Mouse (Mus musculus): ENCODE data around the gene Aifm2.

Gene Aifm2

GRCm38 (mm10) chr10:61714771-61715461 is at the start of gene Aifm2:
Gene Aifm2 (plus strand): TSS chr10:61715263.
- peak; percentile 34 for DNase-seq (ENCODE audit: low read depth, low spot score)
- no peaks in the 10 kb centered on the region for H3K36me3 ChIP-seq (ENCODE audit: control insufficient read depth, insufficient read depth, low read length, poor library complexity, severe bottlenecking)
- no peaks in the 10 kb centered on the region for H3K27me3 ChIP-seq (ENCODE audit: control insufficient read depth, insufficient read depth, low read length, poor library complexity, severe bottlenecking)

GRCm38 (mm10) chr10:61665651-61666050 is 49.4 kb upstream of the Aifm2 start:
- Histone ChIP-seq H3K36me3 (ENCODE audit: control insufficient read depth, insufficient read depth, low read length, poor library complexity, severe bottlenecking) (no peaks in the 10 kb centered on the region; the same call in 1 of the 2 replicates), H3K27me3 (ENCODE audit: control insufficient read depth, insufficient read depth, low read length, poor library complexity, severe bottlenecking) (no peaks in the 10 kb centered on the region)
- no peak for DNase-seq (ENCODE audit: low read depth, low spot score)

GRCm38 (mm10) chr10:61669289-61669688 is 45.8 kb upstream of the Aifm2 start:
- H3K27me3 ChIP-seq (ENCODE audit: control insufficient read depth, insufficient read depth, low read length, poor library complexity, severe bottlenecking), result no peaks in the 10 kb centered on the region
- no peaks in the 10 kb centered on the region; the same call in 1 of the 2 replicates for H3K36me3 ChIP-seq (ENCODE audit: control insufficient read depth, insufficient read depth, low read length, poor library complexity, severe bottlenecking)
- DNase-seq (ENCODE audit: low read depth, low spot score), result no peak

- H3K27me3 ChIP-seq (ENCODE audit: control insufficient read depth, insufficient read depth, low read length, poor library complexity, severe bottlenecking), result no peaks in the 10 kb centered on the region
- no peak for DNase-seq (ENCODE audit: low read depth, low spot score)
- no peaks in the 10 kb centered on the region; the same call in 1 of the 2 replicates for H3K36me3 ChIP-seq (ENCODE audit: control insufficient read depth, insufficient read depth, low read length, poor library complexity, severe bottlenecking)
Observed at GRCm38 (mm10) chr10:61669896-61670295, 45.2 kb upstream of the Aifm2 start.

- no peaks in the 10 kb centered on the region; the same call in 1 of the 2 replicates for H3K36me3 ChIP-seq (ENCODE audit: control insufficient read depth, insufficient read depth, low read length, poor library complexity, severe bottlenecking)
- DNase-seq (ENCODE audit: low read depth, low spot score), result peak; percentile 32
- no peaks in the 10 kb centered on the region for H3K27me3 ChIP-seq (ENCODE audit: control insufficient read depth, insufficient read depth, low read length, poor library complexity, severe bottlenecking)
Observed at GRCm38 (mm10) chr10:61670758-61671157, 44.3 kb upstream of the Aifm2 start.

GRCm38 (mm10) chr10:61675935-61676334 is 39.1 kb upstream of the Aifm2 start:
- H3K36me3 ChIP-seq (ENCODE audit: control insufficient read depth, insufficient read depth, low read length, poor library complexity, severe bottlenecking), result no peaks in the 10 kb centered on the region
- H3K27me3 ChIP-seq (ENCODE audit: control insufficient read depth, insufficient read depth, low read length, poor library complexity, severe bottlenecking), result no peaks in the 10 kb centered on the region
- no peak for DNase-seq (ENCODE audit: low read depth, low spot score)

- peaks cover 6% of the 10 kb centered on the region; the same call in 1 of the 2 replicates for H3K36me3 ChIP-seq (ENCODE audit: control insufficient read depth, insufficient read depth, low read length, poor library complexity, severe bottlenecking)
- no peaks in the 10 kb centered on the region for H3K27me3 ChIP-seq (ENCODE audit: control insufficient read depth, insufficient read depth, low read length, poor library complexity, severe bottlenecking)
- DNase-seq (ENCODE audit: low read depth, low spot score), result no peak
Observed at GRCm38 (mm10) chr10:61679545-61679944, 35.5 kb upstream of the Aifm2 start.

GRCm38 (mm10) chr10:61680015-61680913 is 34.8 kb upstream of the Aifm2 start, which contains the start of gene Sar1a:
Gene Sar1a (plus strand): TSS chr10:61680299.
- H3K36me3 ChIP-seq (ENCODE audit: control insufficient read depth, insufficient read depth, low read length, poor library complexity, severe bottlenecking), result peaks cover 6% of the 10 kb centered on the region; the same call in 1 of the 2 replicates
- no peaks in the 10 kb centered on the region for H3K27me3 ChIP-seq (ENCODE audit: control insufficient read depth, insufficient read depth, low read length, poor library complexity, severe bottlenecking)
- DNase-seq (ENCODE audit: low read depth, low spot score), result peak; percentile 99

GRCm38 (mm10) chr10:61689405-61689804 is 25.7 kb upstream of the Aifm2 start:
- Histone ChIP-seq H3K27me3 (ENCODE audit: control insufficient read depth, insufficient read depth, low read length, poor library complexity, severe bottlenecking) (no peaks in the 10 kb centered on the region), H3K36me3 (ENCODE audit: control insufficient read depth, insufficient read depth, low read length, poor library complexity, severe bottlenecking) (peaks cover 21% of the 10 kb centered on the region)
- no peak for DNase-seq (ENCODE audit: low read depth, low spot score)

GRCm38 (mm10) chr10:61693563-61693962 is 21.5 kb upstream of the Aifm2 start:
- Histone ChIP-seq H3K36me3 (ENCODE audit: control insufficient read depth, insufficient read depth, low read length, poor library complexity, severe bottlenecking) (peaks cover 16% of the 10 kb centered on the region), H3K27me3 (ENCODE audit: control insufficient read depth, insufficient read depth, low read length, poor library complexity, severe bottlenecking) (no peaks in the 10 kb centered on the region)
- no peak for DNase-seq (ENCODE audit: low read depth, low spot score)

GRCm38 (mm10) chr10:61694870-61695670 is 20.0 kb upstream of the Aifm2 start, which contains the start of gene Tysnd1:
Gene Tysnd1 (plus strand): TSS chr10:61695514.
- DNase-seq (ENCODE audit: low read depth, low spot score), result peak; percentile 95
- H3K27me3 ChIP-seq (ENCODE audit: control insufficient read depth, insufficient read depth, low read length, poor library complexity, severe bottlenecking), result no peaks in the 10 kb centered on the region

GRCm38 (mm10) chr10:61695703-61696559 is 19.1 kb upstream of the Aifm2 start:
- H3K27me3 ChIP-seq (ENCODE audit: control insufficient read depth, insufficient read depth, low read length, poor library complexity, severe bottlenecking), result no peaks in the 10 kb centered on the region
- H3K36me3 ChIP-seq (ENCODE audit: control insufficient read depth, insufficient read depth, low read length, poor library complexity, severe bottlenecking), result peaks cover 12% of the 10 kb centered on the region
- peak; percentile 33 for DNase-seq (ENCODE audit: low read depth, low spot score)

More at GRCm38 (mm10) chr10:61694870-61695670, 20.0 kb upstream of the Aifm2 start, which contains the start of gene Tysnd1:
- peaks cover 18% of the 10 kb centered on the region for H3K36me3 ChIP-seq (ENCODE audit: control insufficient read depth, insufficient read depth, low read length, poor library complexity, severe bottlenecking)

- no peak for DNase-seq (ENCODE audit: low read depth, low spot score)
- no peaks in the 10 kb centered on the region for H3K27me3 ChIP-seq (ENCODE audit: control insufficient read depth, insufficient read depth, low read length, poor library complexity, severe bottlenecking)
- peaks cover 8% of the 10 kb centered on the region for H3K36me3 ChIP-seq (ENCODE audit: control insufficient read depth, insufficient read depth, low read length, poor library complexity, severe bottlenecking)
Observed at GRCm38 (mm10) chr10:61696560-61696823, 18.6 kb upstream of the Aifm2 start.

GRCm38 (mm10) chr10:61697028-61697427 is 18.0 kb upstream of the Aifm2 start:
- Histone ChIP-seq H3K27me3 (ENCODE audit: control insufficient read depth, insufficient read depth, low read length, poor library complexity, severe bottlenecking) (no peaks in the 10 kb centered on the region), H3K36me3 (ENCODE audit: control insufficient read depth, insufficient read depth, low read length, poor library complexity, severe bottlenecking) (peaks cover 6% of the 10 kb centered on the region)
- no peak for DNase-seq (ENCODE audit: low read depth, low spot score)
